Mouse (Mus musculus) heart, adult 2 months (tissue): Measurements from ENCODE around the gene Mbnl2. TPM values are rescaled to one million over a fixed set of nuclear protein-coding genes. Genes with fewer than 3 reads are reported as not detected.
A peak's percentile ranks its signal among the peaks of the same experiment; 100 is the strongest.

ENCODE experiments used
- DNase-seq, 2 experiments: peaks; one replicate each; pipeline ENCODE4 v3.0.0; 2021
- H3K27ac ChIP-seq: fragments of 200-600 bp; 2 replicates; pipeline ENCODE4 v1.8.1; 2022
- H3K27me3 ChIP-seq: fragments of 200-500 bp; 2 replicates; pipeline ENCODE4 v1.6.1; 2012; ENCODE audit warnings: mild to moderate bottlenecking, low read length, inconsistent platforms, mixed read lengths; ENCODE audit not compliant: control insufficient read depth, insufficient read depth
- H3K36me3 ChIP-seq: fragments of 200-500 bp; 2 replicates; pipeline ENCODE4 v1.6.1; 2012; ENCODE audit warnings: low read length, inconsistent platforms; ENCODE audit not compliant: control insufficient read depth, insufficient read depth
- H3K4me1 ChIP-seq: fragments of 200-500 bp; 2 replicates; pipeline ENCODE4 v1.6.1; 2011; ENCODE audit warnings: low read length; ENCODE audit not compliant: control insufficient read depth, insufficient read depth
- H3K4me3 ChIP-seq: fragments of 200-600 bp; 2 replicates; pipeline ENCODE4 v1.8.1; 2022
- H3K79me2 ChIP-seq: fragments of 200-500 bp; replicated peaks from 2 replicates; pipeline ENCODE4 v1.6.1; 2012; ENCODE audit warnings: mild to moderate bottlenecking, inconsistent platforms, low read length, moderate library complexity, mixed read lengths; ENCODE audit not compliant: control insufficient read depth, insufficient read depth
- H3K9ac ChIP-seq: fragments of 200-500 bp; 2 replicates; pipeline ENCODE4 v1.6.1; 2012; ENCODE audit warnings: low read depth, mild to moderate bottlenecking, control low read depth, inconsistent platforms, low read length, mixed read lengths
- CTCF ChIP-seq: fragments of 200-600 bp; IDR thresholded peaks from 2 replicates; pipeline ENCODE4 v1.8.1; 2022; ENCODE audit warnings: antibody characterized with exemption, mild to moderate bottlenecking, moderate library complexity
- EP300 ChIP-seq: fragments of 200-500 bp; IDR thresholded peaks from 2 replicates; pipeline ENCODE4 v1.6.1; 2011; ENCODE audit warnings: low read depth, low read length, control low read depth; ENCODE audit not compliant: insufficient read depth
- POLR2A ChIP-seq: fragments of 200-500 bp; IDR thresholded peaks from 2 replicates; pipeline ENCODE4 v1.6.1; 2011; ENCODE audit warnings: mild to moderate bottlenecking, low read depth, low read length, control low read depth; ENCODE audit not compliant: insufficient read depth
- WGBS: fragments of 180-500 bp; shearing (Covaris S2); methylation state at CpG from one replicate; pipeline ENCODE4 v1.1.7; 2018; 5-methylcytosine and 5-hydroxymethylcytosine counted together
- intact Hi-C: fragments of 180-260 bp; cut with DNase I; formaldehyde crosslinking; loops from one replicate; pipeline ENCODE4 v1.15.1; 2025
- polyA plus RNA-seq: library from polyadenylated mRNA; depleted of rRNA; stranded (reverse); fragments of >200 nt; gene quantifications from 2 replicates; pipeline ENCODE4 v1.2.3, GENCODE M21; 2012
- total RNA-seq, 2 experiments: library from RNA; stranded (reverse); gene quantifications; 2 replicates each; pipeline ENCODE4 v1.2.3; 2021

Mbnl2 gene
- total and polyA plus RNA-seq, 3 experiments = 91.1 to 258 (median 221) TPM

DNA sequence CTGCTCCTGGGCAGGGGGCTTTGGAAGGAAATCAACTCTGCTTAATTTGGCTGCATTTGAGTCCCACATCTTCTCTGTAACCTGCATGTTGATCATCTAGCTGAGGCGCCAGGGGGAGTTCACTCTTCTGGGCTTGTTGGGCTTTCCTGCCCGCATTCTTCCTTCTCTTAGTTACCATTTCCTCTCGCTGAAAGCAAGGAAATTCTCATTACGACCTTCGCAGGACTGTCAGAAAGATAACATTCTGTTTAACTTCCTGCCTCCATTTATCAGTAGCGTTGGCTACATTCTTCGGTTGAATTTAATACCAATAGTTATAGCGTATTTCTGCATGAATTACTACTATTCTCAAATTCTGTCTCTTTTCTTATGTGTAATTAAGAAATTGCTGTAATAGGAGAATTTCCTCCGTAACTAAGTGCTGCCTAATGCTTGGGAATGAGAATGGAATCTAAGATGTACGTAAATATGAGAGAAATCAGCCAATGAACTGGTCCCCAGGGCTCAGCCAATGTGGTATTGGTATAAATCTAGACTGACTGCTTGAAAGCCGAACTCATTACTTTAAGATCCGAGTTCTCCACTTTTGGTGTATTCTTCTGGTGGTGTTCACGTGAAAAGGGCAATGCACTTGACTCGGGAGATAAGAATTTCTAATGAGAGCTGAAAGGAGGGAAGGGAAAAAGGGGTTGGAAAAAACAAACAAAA lies 76.8 kb downstream of the Mbnl2 start:
- Histone ChIP-seq H3K36me3 (peaks cover 30% of the 10 kb centered on the region), H3K27ac (peak overlapping the region; percentile 50), H3K79me2 (peaks cover 9% of the 10 kb centered on the region), H3K9ac (peak overlapping the region; percentile 28; the same call in 1 of the 2 replicates), H3K4me1 (peaks cover 32% of the 10 kb centered on the region), H3K4me3 (no peak overlapping the region), H3K27me3 (no peaks in the 10 kb centered on the region)
- intact Hi-C loops = loop anchor here (2.0 to 5.0 kb wide), 2 partner anchors 35 to 55 kb away; no protein-coding TSS in a partner anchor
- 22% methylated on average over 14 of the region's 14 CpGs for WGBS
- TF ChIP-seq EP300 (0 out of 2 replicates have a peak, but pooled peaks have one; percentile 19), POLR2A (no peak), CTCF (peak; percentile 34; the same call in 1 of the 2 replicates)
- no peak for DNase-seq

GRCm38 (mm10) chr14:120353211-120353610 lies 77.7 kb downstream of the Mbnl2 start:
- H3K4me3 ChIP-seq = peak overlapping the region; percentile 5; the same call in 1 of the 2 replicates
- TF ChIP-seq POLR2A (no peak), EP300 (0 out of 2 replicates have a peak, but pooled peaks have one; percentile 30), CTCF (no peak)
- DNase-seq = no peak
- H3K27ac ChIP-seq = peak overlapping the region; percentile 50
- H3K4me1 ChIP-seq = peaks cover 27% of the 10 kb centered on the region
- peaks cover 8% of the 10 kb centered on the region for H3K79me2 ChIP-seq
- intact Hi-C loops = loop anchor here (2.0 to 5.0 kb wide), 2 partner anchors 34 to 56 kb away; no protein-coding TSS in a partner anchor
- H3K36me3 ChIP-seq = peaks cover 30% of the 10 kb centered on the region
- no peaks in the 10 kb centered on the region for H3K27me3 ChIP-seq
- 16% methylated on average over 11 of the region's 11 CpGs for WGBS
- peak overlapping the region; percentile 21; the same call in 1 of the 2 replicates for H3K9ac ChIP-seq

GRCm38 (mm10) chr14:120354595-120354994 lies 79.1 kb downstream of the Mbnl2 start:
- H3K4me3 ChIP-seq = no peak overlapping the region
- no peak for TF ChIP-seq POLR2A
- TF ChIP-seq CTCF = no peak
- TF ChIP-seq EP300 = no peak
- H3K27me3 ChIP-seq = no peaks in the 10 kb centered on the region
- no peak overlapping the region for H3K9ac ChIP-seq
- H3K36me3 ChIP-seq = peaks cover 23% of the 10 kb centered on the region
- peaks cover 8% of the 10 kb centered on the region for H3K79me2 ChIP-seq
- H3K4me1 ChIP-seq = peaks cover 24% of the 10 kb centered on the region
- 60% methylated on average over 6 of the region's 6 CpGs for WGBS
- intact Hi-C loops = loop anchor here (2.0 to 5.0 kb wide), 2 partner anchors 18 to 33 kb away; no protein-coding TSS in a partner anchor
- DNase-seq = no peak
- peak overlapping the region; percentile 86 for H3K27ac ChIP-seq

- Histone ChIP-seq H3K4me1 (peaks cover 26% of the 10 kb centered on the region), H3K27me3 (no peaks in the 10 kb centered on the region), H3K9ac (peak overlapping the region; percentile 23), H3K27ac (peak overlapping the region; percentile 86), H3K36me3 (peaks cover 23% of the 10 kb centered on the region), H3K4me3 (peak overlapping the region; percentile 0; the same call in 1 of the 2 replicates), H3K79me2 (peaks cover 6% of the 10 kb centered on the region)
- peak; percentile 29; the same call in 1 of the 2 replicates for TF ChIP-seq CTCF
- TF ChIP-seq EP300 = no peak
- DNase-seq = peak; percentile 64 to 68
- WGBS = 9% methylated on average over 14 of the region's 14 CpGs
- intact Hi-C loops = loop anchor here (2.0 kb wide), 1 partner anchor 18 kb away; no protein-coding TSS in a partner anchor
These were observed 79.7 kb downstream of the Mbnl2 start for GRCm38 (mm10) chr14:120355040-120355741.

DNA sequence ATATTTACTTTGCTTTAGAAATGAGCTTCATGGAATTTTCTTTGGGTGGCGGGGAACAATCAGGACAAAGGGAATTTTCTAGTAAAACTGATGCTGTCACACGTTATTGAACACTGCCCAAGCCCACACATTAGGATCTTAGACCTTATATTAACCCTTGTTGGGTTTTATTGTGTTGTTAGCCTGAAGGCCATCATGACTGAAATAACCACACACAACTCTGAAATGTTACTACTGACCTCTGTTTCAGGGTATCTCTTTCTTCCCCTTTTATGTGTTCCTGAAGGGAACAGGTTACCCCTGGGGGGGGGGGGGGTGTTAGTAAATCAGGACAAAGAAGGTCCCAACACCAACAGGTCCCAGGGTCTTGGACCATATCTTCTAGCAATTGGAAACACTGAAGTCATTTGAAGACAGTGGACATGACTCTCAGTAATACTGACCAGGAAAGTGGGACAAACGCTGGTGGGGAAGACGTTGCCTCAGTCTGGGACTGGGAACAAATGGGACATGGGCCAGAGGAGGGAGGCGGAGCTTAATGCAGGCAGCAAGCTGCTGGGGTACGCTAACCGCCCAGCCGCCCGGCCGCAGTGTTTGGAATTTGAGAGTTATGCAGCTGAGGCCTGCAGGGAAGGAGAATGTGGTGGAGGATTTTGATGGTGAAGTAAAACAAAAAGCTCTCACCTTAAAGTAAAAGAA lies 80.4 kb downstream of the Mbnl2 start:
- no peak overlapping the region for H3K9ac ChIP-seq
- 52% methylated on average over 10 of the region's 10 CpGs for WGBS
- intact Hi-C loops = loop anchor here (2.0 kb wide), 1 partner anchor 19 kb away; no protein-coding TSS in a partner anchor

More for the DNA sequence above, 80.4 kb downstream of the Mbnl2 start:
- DNase-seq = peak in 1 of 2 experiments; percentile 48
- Histone ChIP-seq H3K4me3 (peak overlapping the region; percentile 0; the same call in 1 of the 2 replicates), H3K27ac (peak overlapping the region; percentile 86), H3K4me1 (peaks cover 28% of the 10 kb centered on the region), H3K36me3 (peaks cover 23% of the 10 kb centered on the region), H3K27me3 (no peaks in the 10 kb centered on the region), H3K79me2 (peaks cover 6% of the 10 kb centered on the region)
- TF ChIP-seq CTCF (no peak), EP300 (no peak), POLR2A (no peak)
